Mouse (Mus musculus): Measurements from ENCODE around the gene Mlec. TPM values are rescaled to one million over a fixed set of nuclear protein-coding genes. Genes with fewer than 3 reads are reported as not detected.
"Not testable (repeated sequence)": the region's sequence is repeated elsewhere in the genome, so short reads cannot be mapped to it uniquely, and the experiment has no call there.

The Mlec gene
- total and polyA plus RNA-seq, 3 experiments, result 96.9 to 185 (median 165) TPM

DNA sequence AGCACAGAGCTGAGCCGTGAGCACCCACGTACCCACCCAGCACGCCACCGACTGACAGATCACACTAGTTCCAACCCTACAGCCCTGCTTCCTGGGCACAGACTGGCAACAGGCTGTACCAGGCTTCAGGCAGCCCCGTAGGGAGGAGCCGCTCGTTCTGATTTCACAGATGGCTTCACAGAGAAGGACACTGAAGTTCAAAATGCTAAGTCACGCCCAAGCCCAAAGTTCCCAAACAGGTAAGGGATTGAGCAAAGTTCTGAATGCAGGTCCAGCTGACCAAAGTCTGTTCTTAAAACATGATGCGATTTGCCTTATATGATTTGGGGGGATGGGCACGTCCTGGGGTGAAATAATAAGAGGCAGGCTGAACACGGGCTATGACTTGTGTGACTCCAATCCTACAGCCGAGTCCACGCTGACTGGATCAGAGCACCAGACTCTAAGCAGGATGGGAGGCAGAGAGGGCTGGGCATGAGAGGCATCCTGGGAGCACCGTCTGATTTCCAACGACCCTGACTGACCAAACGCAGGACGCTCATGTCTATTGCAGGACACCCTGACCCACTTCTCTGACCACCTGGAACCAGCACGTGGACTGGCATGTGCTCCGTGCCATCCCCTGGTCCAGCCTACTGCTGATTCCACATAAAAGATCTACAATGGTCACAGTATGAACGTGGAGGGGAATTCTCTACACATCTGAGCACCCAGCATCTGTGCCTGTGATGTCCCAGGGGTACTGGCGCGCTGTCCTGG is 30.4 kb downstream of the Mlec start:
- DNase-seq, result no peak

- DNase-seq, result no peak
Measured at GRCm38 (mm10) chr5:115126578-115127312, 31.2 kb downstream of the Mlec start.

GRCm38 (mm10) chr5:115125211-115125871 is 32.6 kb downstream of the Mlec start:
- peak; percentile 88 for DNase-seq

GRCm38 (mm10) chr5:115124690-115125089 is 33.3 kb downstream of the Mlec start:
- DNase-seq, result no peak

GRCm38 (mm10) chr5:115120978-115121377 is 37.0 kb downstream of the Mlec start:
- peak; percentile 50 for DNase-seq

DNA sequence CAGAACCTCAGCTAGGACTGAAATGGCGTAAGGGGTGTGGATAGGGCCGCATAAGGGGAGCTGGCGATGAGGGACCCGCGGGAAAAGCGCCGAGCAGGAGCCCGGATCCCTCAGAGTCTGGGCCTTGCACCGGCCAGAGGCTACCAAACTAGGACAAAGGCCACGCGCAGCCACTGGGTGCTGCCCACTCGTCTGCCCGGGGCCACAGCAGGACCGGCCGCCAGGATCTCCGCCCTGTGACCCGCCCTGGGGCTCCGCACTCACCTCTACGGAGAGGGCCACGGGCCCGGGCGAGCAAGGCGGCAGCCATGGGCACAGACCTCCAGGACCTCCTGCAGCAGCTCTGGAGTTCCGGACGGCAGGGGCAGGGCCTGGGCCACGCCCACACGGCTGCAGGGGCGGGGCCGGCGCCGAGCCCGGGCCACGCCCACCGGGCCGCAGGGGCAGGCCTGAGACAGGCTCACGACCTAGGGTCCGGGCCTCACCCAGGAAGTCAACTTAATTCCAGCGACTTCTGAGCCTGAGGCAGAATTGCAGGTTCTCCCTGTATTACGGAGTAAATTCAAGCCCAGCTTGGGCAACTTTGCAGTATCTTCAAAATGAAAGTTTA is 38.9 kb downstream of the Mlec start, which contains the start of gene Acads:
Gene Acads (minus strand): TSS at position 386 of the 610 bp plus-strand sequence.
- peak; percentile 94 for DNase-seq

- no peak for DNase-seq
Measured at GRCm38 (mm10) chr5:115117467-115117866, 40.5 kb downstream of the Mlec start.

GRCm38 (mm10) chr5:115116426-115116825 is 41.6 kb downstream of the Mlec start:
- DNase-seq, result no peak

GRCm38 (mm10) chr5:115114501-115114900 is 43.5 kb downstream of the Mlec start:
- no peak for DNase-seq

DNA sequence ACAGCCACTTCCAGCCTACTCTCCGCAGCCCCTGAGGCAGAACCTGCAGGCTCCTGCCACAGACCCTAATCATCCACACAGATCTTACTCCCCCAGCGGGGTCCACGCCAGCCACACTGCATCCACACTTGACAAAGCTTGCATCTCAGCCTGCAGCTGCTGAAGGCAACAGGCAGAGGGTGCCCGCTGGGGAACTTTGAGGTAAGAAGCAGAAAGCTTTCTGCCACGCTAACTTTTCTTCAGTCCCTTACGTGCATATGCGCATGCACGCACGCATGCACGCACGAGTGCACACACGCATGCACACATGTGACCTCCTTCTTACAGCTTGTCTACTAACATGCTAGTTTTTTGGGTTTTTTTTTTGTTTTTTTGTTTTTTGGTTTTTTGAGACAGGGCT is 44.7 kb downstream of the Mlec start:
- DNase-seq, result no peak

DNA sequence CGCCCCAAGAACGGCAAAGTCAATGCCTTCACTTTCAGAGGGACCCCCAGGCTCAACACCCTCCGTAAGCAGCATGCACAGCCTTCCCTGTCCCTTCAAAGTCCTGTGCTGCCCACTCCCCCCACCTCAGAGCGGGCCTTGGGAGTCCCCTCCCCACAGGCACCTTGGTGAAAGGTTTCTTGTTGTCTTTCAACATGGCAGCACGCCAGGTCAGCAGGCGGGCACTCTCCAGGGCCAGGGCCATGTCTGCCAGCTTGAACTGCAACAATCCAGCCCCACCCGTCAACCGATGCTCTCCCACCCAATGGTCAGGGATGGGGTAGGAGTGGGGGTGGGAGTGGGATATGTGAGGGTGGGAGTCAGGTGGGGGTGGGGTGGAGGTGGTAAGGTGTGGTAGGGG is 46.8 kb downstream of the Mlec start:
- DNase-seq, result no peak

- DNase-seq, result not testable (repeated sequence)
Measured at GRCm38 (mm10) chr5:115103253-115103652, 54.7 kb downstream of the Mlec start.

- DNase-seq, result no peak
Measured at GRCm38 (mm10) chr5:115102231-115102630, 55.7 kb downstream of the Mlec start.

GRCm38 (mm10) chr5:115100473-115100872 is 57.5 kb downstream of the Mlec start:
- DNase-seq, result no peak

GRCm38 (mm10) chr5:115099991-115100390 is 58.0 kb downstream of the Mlec start:
- DNase-seq, result peak; percentile 56

GRCm38 (mm10) chr5:115099530-115099929 is 58.4 kb downstream of the Mlec start:
- DNase-seq, result no peak

DNA sequence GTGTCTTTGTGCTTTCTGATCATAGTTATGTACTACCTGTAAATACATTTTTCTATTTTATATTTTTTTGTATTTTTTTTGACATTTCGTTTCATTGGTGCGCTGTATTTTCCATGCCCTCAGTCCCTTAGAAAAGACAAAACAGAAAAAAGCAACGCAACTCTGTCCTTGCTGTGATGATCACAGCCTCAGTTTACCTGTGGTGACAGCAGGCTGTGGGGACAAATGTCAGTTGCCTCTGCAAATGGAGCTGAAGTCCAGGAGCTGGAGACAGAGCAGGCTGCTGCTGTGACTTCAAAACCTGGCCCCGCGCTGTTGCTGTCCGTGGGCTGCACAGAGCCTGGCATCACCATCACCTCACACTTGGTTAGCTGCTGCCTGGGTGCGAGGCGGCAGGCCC is 59.8 kb downstream of the Mlec start, which contains the start of gene Gm10401:
Gene Gm10401 (minus strand): TSS at position 101 of the 400 bp plus-strand sequence.
- DNase-seq, result no peak

Other genes with a start within 250 kb of the Mlec start
- gene Oasl1, start 234.9 kb downstream of the Mlec start, total RNA-seq (2021), result 1 to 10 TPM in 1 of 2 experiments, under 1 TPM in 1; 0.98 to 1.3 TPM
- 5.0 and 7.4 TPM in 2 replicates for gene Oasl1, start 234.9 kb downstream of the Mlec start, polyA plus RNA-seq (2012; rRNA removed)
- gene 2210016L21Rik, start 216.0 kb downstream of the Mlec start, total RNA-seq (2021), result 10 to 100 TPM; 36.2 to 55.3 TPM
- 24.5 and 28.1 TPM in 2 replicates for gene 2210016L21Rik, start 216.0 kb downstream of the Mlec start, polyA plus RNA-seq (2012; rRNA removed)
- under 1 TPM in 1 of 2 experiments, not detected in 1; 0.09 TPM for gene Hnf1a, start 187.1 kb downstream of the Mlec start, total RNA-seq (2021)
- gene Hnf1a, start 187.1 kb downstream of the Mlec start, polyA plus RNA-seq (2012; rRNA removed), result 0.03 TPM in 1 of 2 replicates, not detected in the other
- gene Sppl3, start 147.0 kb downstream of the Mlec start, total RNA-seq (2021), result 10 to 100 TPM; 42.3 to 49.4 TPM
- 66.2 and 68.2 TPM in 2 replicates for gene Sppl3, start 147.0 kb downstream of the Mlec start, polyA plus RNA-seq (2012; rRNA removed)
- not detected for gene Gm10401, start 59.9 kb downstream of the Mlec start, total RNA-seq (2021)
- gene Gm10401, start 59.9 kb downstream of the Mlec start, polyA plus RNA-seq (2012; rRNA removed), result not detected in 2 replicates
- gene Acads, start 38.8 kb downstream of the Mlec start, total RNA-seq (2021), result 100 to 1,000 TPM; 181 to 208 TPM
- gene Acads, start 38.8 kb downstream of the Mlec start, polyA plus RNA-seq (2012; rRNA removed), result 279 and 310 TPM in 2 replicates
- gene Unc119b, start 23.2 kb downstream of the Mlec start, total RNA-seq (2021), result 10 to 100 TPM; 32.0 to 44.8 TPM
- gene Unc119b, start 23.2 kb downstream of the Mlec start, polyA plus RNA-seq (2012; rRNA removed), result 37.5 and 39.2 TPM in 2 replicates
- 10 to 100 TPM; 37.7 to 57.1 TPM for gene Cabp1, start 36.2 kb upstream of the Mlec start, total RNA-seq (2021)
- 45.7 and 61.7 TPM in 2 replicates for gene Cabp1, start 36.2 kb upstream of the Mlec start, polyA plus RNA-seq (2012; rRNA removed)
- 10 to 100 TPM; 53.1 to 84.0 TPM for gene Pop5, start 77.7 kb upstream of the Mlec start, total RNA-seq (2021)
- gene Pop5, start 77.7 kb upstream of the Mlec start, polyA plus RNA-seq (2012; rRNA removed), result 194 and 250 TPM in 2 replicates
- 100 to 1,000 TPM; 225 to 258 TPM for gene Rnf10, start 114.7 kb upstream of the Mlec start, total RNA-seq (2021)
- 212 and 287 TPM in 2 replicates for gene Rnf10, start 114.7 kb upstream of the Mlec start, polyA plus RNA-seq (2012; rRNA removed)
- gene Coq5, start 121.5 kb upstream of the Mlec start, total RNA-seq (2021), result 10 to 100 TPM; 52.5 to 68.0 TPM
- gene Coq5, start 121.5 kb upstream of the Mlec start, polyA plus RNA-seq (2012; rRNA removed), result 14.6 and 15.7 TPM in 2 replicates
- 100 to 1,000 TPM; 220 to 347 TPM for gene Dynll1, start 142.8 kb upstream of the Mlec start, total RNA-seq (2021)
- 38.0 and 45.1 TPM in 2 replicates for gene Dynll1, start 142.8 kb upstream of the Mlec start, polyA plus RNA-seq (2012; rRNA removed)
- gene Srsf9, start 169.0 kb upstream of the Mlec start, total RNA-seq (2021), result 10 to 100 TPM; 45.8 to 70.1 TPM
- 29.1 and 40.4 TPM in 2 replicates for gene Srsf9, start 169.0 kb upstream of the Mlec start, polyA plus RNA-seq (2012; rRNA removed)
- gene Gatc, start 183.0 kb upstream of the Mlec start, total RNA-seq (2021), result 10 to 100 TPM; 21.1 to 24.0 TPM
- gene Gatc, start 183.0 kb upstream of the Mlec start, polyA plus RNA-seq (2012; rRNA removed), result 12.2 and 15.4 TPM in 2 replicates
- gene Triap1, start 183.0 kb upstream of the Mlec start, total RNA-seq (2021), result 10 to 100 TPM; 35.1 to 40.0 TPM
- gene Triap1, start 183.0 kb upstream of the Mlec start, polyA plus RNA-seq (2012; rRNA removed), result 7.9 and 8.6 TPM in 2 replicates
- gene Cox6a1, start 190.8 kb upstream of the Mlec start, total RNA-seq (2021), result 1,000 to 10,000 TPM; 1,468 to 1,603 TPM
- gene Cox6a1, start 190.8 kb upstream of the Mlec start, polyA plus RNA-seq (2012; rRNA removed), result 4,255 and 4,504 TPM in 2 replicates